Mouse (Mus musculus) MEL (cell line): ENCODE measurements at regions not wholly inside any gene's neighbourhood (a gene's known extent, or its start where the extent isn't known, plus 50 kb on each side); places are given as distances from the start of the nearest gene placed in this dataset.

Experiments used
- BHLHE40 ChIP-seq: IDR thresholded peaks from 2 replicates; pipeline ENCODE4 v1.6.1; 2012; ENCODE audit warnings: low read depth, mild to moderate bottlenecking, inconsistent platforms, low read length, improper control_type of control experiment, borderline replicate concordance
- CHD1 ChIP-seq: IDR thresholded peaks from 2 replicates; pipeline ENCODE4 v1.6.1; 2012; ENCODE audit warnings: low read depth, mild to moderate bottlenecking, inconsistent platforms, low read length, improper control_type of control experiment
- CTCF ChIP-seq, 3 experiments: IDR thresholded peaks in 2 of 3; conservative IDR thresholded peaks in 1 of 3; 2 replicates each; pipeline ENCODE4 v1.5.1; 2011 to 2012; ENCODE audit warnings: low read length in 3 of 3, low read depth in 2 of 3, mild to moderate bottlenecking in 2 of 3, improper control_type of control experiment in 1 of 3, inconsistent platforms in 1 of 3, mixed read lengths in 1 of 3, moderate library complexity in 1 of 3; ENCODE audit not compliant: control insufficient read depth in 1 of 3, insufficient read depth in 1 of 3, poor library complexity in 1 of 3, severe bottlenecking in 1 of 3
- EP300 ChIP-seq, 2 experiments: IDR thresholded peaks; 2 replicates each; pipeline ENCODE4 v1.6.1; 2011; ENCODE audit warnings: improper control_type of control experiment in 2 of 2, low read length in 2 of 2, low read depth in 1 of 2, mild to moderate bottlenecking in 1 of 2
- MAFK ChIP-seq: IDR thresholded peaks from 2 replicates; pipeline ENCODE4 v1.6.1; 2011; ENCODE audit warnings: low read depth, mild to moderate bottlenecking, low read length, improper control_type of control experiment, borderline replicate concordance
- POLR2A ChIP-seq, 2 experiments: IDR thresholded peaks; 2 replicates each; pipeline ENCODE4 v1.6.1; 2011 to 2012; ENCODE audit warnings: low read length in 2 of 2, mild to moderate bottlenecking in 2 of 2, control low read depth in 1 of 2, improper control_type of control experiment in 1 of 2, low read depth in 1 of 2, moderate library complexity in 1 of 2; ENCODE audit not compliant: control insufficient read depth in 1 of 2, insufficient read depth in 1 of 2, poor library complexity in 1 of 2
- RAD21 ChIP-seq: IDR thresholded peaks from 2 replicates; pipeline ENCODE4 v1.6.1; 2011; ENCODE audit warnings: mild to moderate bottlenecking, low read depth, low read length, improper control_type of control experiment
- ZC3H11A ChIP-seq: IDR thresholded peaks from 2 replicates; pipeline ENCODE4 v1.6.1; 2012; ENCODE audit warnings: low read depth, mild to moderate bottlenecking, inconsistent platforms, low read length, improper control_type of control experiment

GRCm38 (mm10) chr2:107201856-107202473 lies 88.5 kb upstream of the Kcna4 start:
- TF ChIP-seq CTCF (IDR thresholded peaks at IDR 0.05 in 2 of 3, conservative IDR thresholded peaks at IDR 0.05 in 1 of 3; ENCODE audit: control insufficient read depth in 1 of 3, insufficient read depth in 1 of 3, low read depth in 2 of 3, low read length in 3 of 3, poor library complexity in 1 of 3, severe bottlenecking in 1 of 3) (no peak), MAFK (no peak), ZC3H11A (no peak), POLR2A (IDR thresholded peaks at IDR 0.05; ENCODE audit: control insufficient read depth in 1 of 2, insufficient read depth in 1 of 2, low read depth in 1 of 2, low read length in 2 of 2, poor library complexity in 1 of 2) (no peak), RAD21 (no peak), BHLHE40 (no peak), EP300 (IDR thresholded peaks at IDR 0.05; ENCODE audit: low read depth in 1 of 2, low read length in 2 of 2) (no peak), CHD1 (no peak)
